Mouse (Mus musculus) brown adipose tissue, adult 24 weeks (tissue): ENCODE results near the gene Pax5. TPM values are rescaled to one million over a fixed set of nuclear protein-coding genes. Genes with fewer than 3 reads are reported as not detected.

Source experiments
- H3K27ac ChIP-seq: fragments of 200-500 bp; replicated peaks from 2 replicates; pipeline ENCODE4 v1.5.1; 2012; ENCODE audit warnings: low read depth, mild to moderate bottlenecking, low read length
- H3K4me1 ChIP-seq: fragments of 200-500 bp; 2 replicates; pipeline ENCODE4 v1.6.1; 2012; ENCODE audit warnings: low read length, mixed read lengths; ENCODE audit not compliant: control insufficient read depth, insufficient read depth, insufficient read length
- H3K4me3 ChIP-seq: fragments of 200-500 bp; 2 replicates; pipeline ENCODE4 v1.5.1; 2012; ENCODE audit warnings: low read depth, mild to moderate bottlenecking, low read length, moderate library complexity; ENCODE audit not compliant: insufficient read depth
- polyA plus RNA-seq: library from polyadenylated mRNA; stranded (reverse); fragments of >200 nt; gene quantifications from 2 replicates; pipeline ENCODE4 v1.2.4, GENCODE M21; 2012; ENCODE audit not compliant: missing spikeins, insufficient read depth, insufficient read length

Gene Pax5
- polyA plus RNA-seq, 1 experiment, result not detected

DNA sequence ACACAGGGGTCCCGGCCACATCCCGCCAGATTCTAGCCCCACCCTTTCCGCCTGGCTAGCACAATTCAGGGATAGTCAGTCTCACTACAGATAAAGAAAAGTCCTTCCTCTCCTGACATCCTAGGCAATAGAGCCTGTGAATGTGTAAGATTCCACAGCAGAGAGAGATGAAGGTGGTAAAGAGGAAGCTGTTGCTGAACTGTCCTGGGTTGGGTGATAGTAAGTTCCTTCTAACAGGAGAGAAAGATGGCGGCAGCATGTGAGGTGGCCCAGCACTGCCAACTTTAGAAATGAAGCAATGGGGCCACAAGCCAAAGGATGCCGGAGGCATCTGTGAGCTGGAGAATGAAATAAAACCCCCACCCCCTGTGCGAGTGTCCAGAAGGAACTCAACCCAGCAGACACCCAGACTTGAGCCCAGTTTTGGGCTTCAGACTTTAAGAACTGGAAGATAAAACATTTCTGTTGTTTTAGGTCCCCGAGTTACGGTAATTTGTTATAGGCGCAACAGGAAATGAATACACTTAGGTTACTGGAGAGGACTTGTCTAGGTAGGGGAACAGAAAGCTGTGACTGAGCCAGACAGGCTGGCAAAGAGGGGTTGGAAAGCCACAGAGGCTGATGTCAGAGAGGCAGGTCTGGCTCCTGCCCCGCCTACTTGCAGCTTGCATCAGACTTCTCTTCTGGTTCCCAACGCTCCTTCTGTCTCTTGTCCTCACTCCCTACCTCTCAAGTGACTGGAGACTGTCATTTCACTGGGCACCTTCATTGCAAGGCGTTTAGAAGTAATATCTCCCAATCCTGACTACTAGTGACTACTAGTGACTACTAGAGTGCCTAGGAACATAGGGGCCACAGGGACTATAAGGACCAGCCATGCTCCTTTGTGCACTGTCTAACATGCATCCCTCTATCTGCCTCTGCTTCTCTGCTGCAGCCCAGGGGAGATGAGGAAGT is 144.9 kb downstream of the Pax5 start:
- no peak overlapping the region for H3K4me3 ChIP-seq
- no peaks in the 10 kb centered on the region for H3K4me1 ChIP-seq
- no peak overlapping the region for H3K27ac ChIP-seq

DNA sequence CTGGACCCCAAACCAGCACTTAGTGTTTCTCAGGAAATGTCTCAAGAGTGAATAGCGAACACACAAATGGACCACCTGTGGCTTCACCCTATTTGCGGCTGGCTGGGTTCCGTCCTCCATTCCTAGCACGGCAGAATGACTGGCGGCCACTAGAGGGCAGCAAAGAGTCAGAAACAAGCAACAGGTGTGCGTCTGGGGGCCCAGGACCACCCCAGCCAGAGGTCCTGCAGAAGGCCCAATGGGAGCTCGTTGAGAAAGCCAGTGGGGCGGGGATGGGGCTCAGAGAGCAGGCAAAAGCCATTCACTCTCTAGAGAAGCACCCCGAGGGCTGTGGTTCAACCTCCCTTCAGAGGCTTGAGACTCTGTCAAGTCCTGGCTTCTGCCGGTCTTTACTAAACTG is 145.7 kb downstream of the Pax5 start:
- Histone ChIP-seq H3K4me3 (no peak overlapping the region), H3K27ac (no peak overlapping the region), H3K4me1 (no peaks in the 10 kb centered on the region)

GRCm38 (mm10) chr4:44560956-44561355 is 149.3 kb downstream of the Pax5 start:
- H3K4me1 ChIP-seq, result no peaks in the 10 kb centered on the region; the same call in 1 of the 2 replicates
- no peak overlapping the region for H3K27ac ChIP-seq

GRCm38 (mm10) chr4:44558564-44558955 is 151.7 kb downstream of the Pax5 start:
- Histone ChIP-seq H3K4me1 (no peaks in the 10 kb centered on the region; the same call in 1 of the 2 replicates), H3K4me3 (no peak overlapping the region), H3K27ac (no peak overlapping the region)

More at GRCm38 (mm10) chr4:44560956-44561355, 149.3 kb downstream of the Pax5 start:
- H3K4me3 ChIP-seq, result no peak overlapping the region

DNA sequence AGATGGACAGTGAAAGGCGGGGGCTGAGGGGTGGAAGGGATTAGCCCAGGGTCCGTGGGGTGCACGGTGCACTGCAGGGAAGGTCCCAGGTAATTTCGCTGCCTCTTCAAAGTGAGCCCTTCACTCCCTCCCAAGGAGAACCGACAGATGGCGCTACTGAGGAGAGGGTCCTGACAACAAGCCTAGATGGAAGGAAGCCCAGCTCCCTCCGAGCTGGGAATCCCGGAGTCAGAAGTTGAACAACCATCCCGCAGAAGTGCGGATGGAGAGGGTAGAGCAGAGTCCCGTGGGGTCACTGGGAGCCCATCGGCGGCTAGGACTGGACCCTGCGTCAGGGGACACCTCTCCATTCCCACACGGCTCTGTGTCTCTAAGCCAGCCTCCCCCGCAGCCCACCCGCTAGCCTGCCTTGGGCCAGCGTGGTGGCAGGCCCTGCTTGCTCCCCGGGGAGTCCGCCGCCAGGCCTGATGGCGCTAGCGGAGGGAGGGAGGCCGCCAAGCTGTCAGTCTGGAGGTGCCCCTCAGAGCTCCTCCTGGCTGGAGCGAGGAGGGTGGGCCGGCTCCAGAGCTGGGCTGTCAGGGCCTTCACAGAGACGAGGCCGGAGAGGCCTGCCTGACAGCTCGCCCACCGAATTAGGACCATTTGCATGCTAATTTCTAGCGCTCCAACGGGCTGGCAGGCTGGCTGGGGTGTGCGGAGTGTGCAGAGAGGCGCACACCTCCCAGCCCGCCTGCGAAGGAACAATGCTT is 152.3 kb downstream of the Pax5 start:
- no peak overlapping the region for H3K27ac ChIP-seq
- H3K4me1 ChIP-seq, result no peaks in the 10 kb centered on the region; the same call in 1 of the 2 replicates
- H3K4me3 ChIP-seq, result no peak overlapping the region

GRCm38 (mm10) chr4:44556586-44557281 is 153.6 kb downstream of the Pax5 start:
- H3K27ac ChIP-seq, result no peak overlapping the region
- H3K4me3 ChIP-seq, result no peak overlapping the region
- no peaks in the 10 kb centered on the region; the same call in 1 of the 2 replicates for H3K4me1 ChIP-seq

- no peak overlapping the region for H3K27ac ChIP-seq
- no peaks in the 10 kb centered on the region; the same call in 1 of the 2 replicates for H3K4me1 ChIP-seq
Measured at GRCm38 (mm10) chr4:44555576-44555975, 154.7 kb downstream of the Pax5 start.

DNA sequence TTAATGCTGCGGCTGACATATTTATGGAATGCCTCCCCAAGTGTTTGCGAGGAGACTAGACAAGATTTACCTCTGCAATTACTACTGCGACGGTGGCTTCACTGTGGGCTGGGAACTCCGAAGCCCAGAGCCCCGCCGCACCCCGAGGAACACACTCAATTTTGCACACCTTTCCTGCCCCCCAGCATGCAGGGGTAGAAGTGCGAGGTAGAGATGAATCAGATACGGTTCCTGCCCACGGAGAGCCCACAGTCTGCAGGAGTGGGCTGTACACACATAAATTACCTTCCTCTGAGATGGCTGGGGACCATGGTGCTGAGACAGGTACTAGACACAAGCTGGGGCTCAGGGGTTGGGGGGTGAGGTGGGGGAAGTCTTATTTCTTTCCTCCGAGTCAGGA is 158.8 kb downstream of the Pax5 start:
- Histone ChIP-seq H3K4me1 (no peaks in the 10 kb centered on the region), H3K27ac (no peak overlapping the region), H3K4me3 (no peak overlapping the region)

More at GRCm38 (mm10) chr4:44555576-44555975, 154.7 kb downstream of the Pax5 start:
- H3K4me3 ChIP-seq, result no peak overlapping the region

- no peak overlapping the region for H3K27ac ChIP-seq
- no peak overlapping the region for H3K4me3 ChIP-seq
- no peaks in the 10 kb centered on the region for H3K4me1 ChIP-seq
Measured at GRCm38 (mm10) chr4:44549029-44549428, 161.3 kb downstream of the Pax5 start.

- no peaks in the 10 kb centered on the region for H3K4me1 ChIP-seq
- H3K4me3 ChIP-seq, result no peak overlapping the region
Measured at GRCm38 (mm10) chr4:44545669-44546068, 164.6 kb downstream of the Pax5 start.

GRCm38 (mm10) chr4:44544495-44544894 is 165.8 kb downstream of the Pax5 start:
- no peak overlapping the region for H3K27ac ChIP-seq
- no peak overlapping the region for H3K4me3 ChIP-seq
- no peaks in the 10 kb centered on the region for H3K4me1 ChIP-seq

More at GRCm38 (mm10) chr4:44545669-44546068, 164.6 kb downstream of the Pax5 start:
- H3K27ac ChIP-seq, result no peak overlapping the region

GRCm38 (mm10) chr4:44543880-44544279 is 166.4 kb downstream of the Pax5 start:
- no peak overlapping the region for H3K27ac ChIP-seq
- H3K4me1 ChIP-seq, result no peaks in the 10 kb centered on the region
- H3K4me3 ChIP-seq, result no peak overlapping the region

- Histone ChIP-seq H3K4me1 (0 out of 2 replicates have a peak, but pooled peaks cover 1% of the 10 kb centered on the region), H3K4me3 (no peak overlapping the region), H3K27ac (no peak overlapping the region)
Measured at GRCm38 (mm10) chr4:44542101-44542500, 168.2 kb downstream of the Pax5 start.

GRCm38 (mm10) chr4:44538488-44538887 is 171.8 kb downstream of the Pax5 start:
- Histone ChIP-seq H3K27ac (no peak overlapping the region), H3K4me3 (no peak overlapping the region), H3K4me1 (0 out of 2 replicates have a peak, but pooled peaks cover 2% of the 10 kb centered on the region)

- no peak overlapping the region for H3K4me3 ChIP-seq
- no peak overlapping the region for H3K27ac ChIP-seq
- H3K4me1 ChIP-seq, result 0 out of 2 replicates have a peak, but pooled peaks cover 2% of the 10 kb centered on the region
Measured at GRCm38 (mm10) chr4:44536794-44537193, 173.5 kb downstream of the Pax5 start.
